Mouse (Mus musculus) neutrophil, adult 5-6 weeks (primary cell): ENCODE data around the gene Nudt16. TPM values are rescaled to one million over a fixed set of nuclear protein-coding genes. Genes with fewer than 3 reads are reported as not detected.
"Not testable (repeated sequence)": the region's sequence is repeated elsewhere in the genome, so short reads cannot be mapped to it uniquely, and the experiment has no call there.

Source experiments
- ATAC-seq: fragments of 151-379, 151-347 bp; 2 replicates; pipeline ENCODE4 v1.8.0; 2017; ENCODE audit warnings: mild to moderate bottlenecking, moderate TSS enrichment; ENCODE audit not compliant: insufficient number of reproducible peaks, poor library complexity, low FRiP score, severe bottlenecking; ENCODE audit errors: extremely low read depth
- total RNA-seq: library from RNA; stranded (forward); fragments of 200-1000 nt; gene quantifications from 2 replicates; pipeline ENCODE4 v1.2.3, GENCODE M21; 2017

The Nudt16 gene
- total RNA-seq: 20.6 and 25.8 TPM in 2 replicates

DNA sequence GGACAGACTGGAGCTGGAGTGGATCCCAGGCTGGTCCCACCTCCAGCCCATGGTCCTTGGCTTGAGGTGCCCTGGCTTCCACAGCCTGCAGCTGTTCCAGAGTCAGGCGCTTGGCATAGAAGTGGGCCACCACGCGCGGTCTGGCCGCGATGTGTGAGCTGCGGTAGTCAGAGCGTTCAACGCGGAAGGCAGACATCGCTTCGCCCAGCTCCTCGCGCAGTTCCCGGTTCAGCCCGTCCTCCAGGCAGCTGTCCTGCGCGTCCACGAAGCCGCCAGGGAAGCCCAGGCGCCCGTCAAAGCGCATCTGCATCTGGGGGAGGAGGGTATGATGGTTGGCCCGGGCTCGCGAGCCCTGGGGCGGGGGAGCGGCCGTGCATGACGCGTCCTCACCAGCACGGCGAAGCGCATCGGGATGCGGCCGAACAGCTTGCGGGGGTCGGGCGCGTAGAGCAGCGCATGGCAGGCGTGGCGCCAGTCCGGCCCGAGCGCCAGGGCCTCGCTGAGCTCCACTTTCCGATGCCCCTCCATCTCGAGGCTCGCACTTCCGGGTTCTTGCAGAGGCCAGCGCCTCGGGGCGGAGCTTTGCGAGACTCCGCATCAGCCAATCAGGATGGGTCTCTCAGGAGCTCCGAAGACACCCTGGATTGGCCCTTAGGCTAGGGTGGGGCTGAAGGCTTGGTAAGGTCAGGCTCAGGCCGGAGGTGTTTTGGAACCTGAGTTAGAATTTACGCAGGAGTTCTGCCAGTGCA lies at the start of gene Nudt16:
Gene Nudt16 (minus strand): TSS at position 572 of the 749 bp plus-strand sequence.
- peak; percentile 94 for ATAC-seq

GRCm38 (mm10) chr9:105144992-105145391 lies 13.4 kb upstream of the Nudt16 start, which contains the start of gene 1700080E11Rik:
TSS of gene 1700080E11Rik (minus strand) at chr9:105145092.
- ATAC-seq: no peak

- ATAC-seq: no peak
Measured at GRCm38 (mm10) chr9:105139204-105139603, 7.6 kb upstream of the Nudt16 start.

- no peak for ATAC-seq
Measured at GRCm38 (mm10) chr9:105136404-105136803, 4.8 kb upstream of the Nudt16 start.

- no peak for ATAC-seq
Measured at GRCm38 (mm10) chr9:105134536-105134935, 2.9 kb upstream of the Nudt16 start.

DNA sequence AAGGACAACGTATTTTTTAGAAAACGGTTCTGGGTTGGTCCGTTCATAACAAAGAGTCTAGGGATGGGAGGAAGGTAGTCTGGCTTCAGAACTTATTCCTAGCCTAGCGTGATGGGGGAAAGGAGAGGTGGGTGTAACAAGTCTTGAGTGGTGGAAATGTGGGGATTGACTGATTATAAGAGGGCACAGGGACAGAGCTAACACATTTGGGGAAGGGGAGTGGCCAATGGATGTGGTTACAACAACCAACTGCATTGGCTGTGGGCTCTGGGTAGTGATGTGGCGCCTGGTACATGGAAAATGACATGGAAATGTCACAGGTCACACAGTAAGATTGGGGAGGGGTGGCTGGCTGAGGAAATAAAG lies 361 bp upstream of the Nudt16 start:
- ATAC-seq: peak; percentile 39; the same call in 1 of the 2 replicates

GRCm38 (mm10) chr9:105130331-105130730 lies 1.3 kb downstream of the Nudt16 start:
- ATAC-seq: no peak

DNA sequence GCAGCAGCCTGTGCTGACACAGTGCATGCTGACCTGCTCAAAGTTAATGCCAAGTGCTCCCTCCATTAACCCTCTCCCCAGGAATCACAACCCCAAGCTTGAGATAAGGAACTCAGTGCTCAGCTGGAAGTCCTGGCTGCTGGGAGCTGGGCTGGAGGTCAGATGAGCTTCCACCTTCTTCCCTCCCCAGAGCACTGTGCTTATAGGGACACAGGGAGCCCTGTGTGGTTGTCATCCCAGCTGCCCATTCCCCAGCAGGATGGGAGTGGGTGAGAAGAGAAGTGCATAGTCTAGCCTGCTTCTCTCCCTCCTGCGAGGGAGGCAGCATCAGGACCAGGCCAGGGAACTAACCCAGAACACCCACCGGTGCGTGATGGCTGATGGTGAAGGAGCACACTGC lies 6.4 kb downstream of the Nudt16 start:
- not testable (repeated sequence) for ATAC-seq

- no peak for ATAC-seq
Measured at GRCm38 (mm10) chr9:105103893-105104292, 27.7 kb downstream of the Nudt16 start.

DNA sequence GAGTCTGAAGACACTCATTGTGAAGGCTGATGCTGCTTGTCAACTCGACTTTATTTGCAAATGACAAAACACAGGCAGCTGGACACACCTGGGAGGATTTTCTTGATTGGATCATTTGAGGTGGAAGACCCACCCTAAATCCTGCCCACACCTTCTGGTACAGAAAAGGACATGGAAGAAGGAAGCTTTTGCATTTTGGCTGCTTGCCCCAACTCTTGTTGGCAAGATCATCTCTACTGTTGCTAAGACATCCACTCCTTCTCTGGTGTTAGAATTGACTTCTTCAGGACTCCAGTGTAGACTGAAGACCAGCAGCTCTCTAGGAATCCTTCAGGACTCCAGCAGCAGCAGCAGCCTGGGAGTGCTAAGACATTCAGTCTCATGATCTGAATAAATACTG lies 29.7 kb downstream of the Nudt16 start:
- no peak for ATAC-seq

DNA sequence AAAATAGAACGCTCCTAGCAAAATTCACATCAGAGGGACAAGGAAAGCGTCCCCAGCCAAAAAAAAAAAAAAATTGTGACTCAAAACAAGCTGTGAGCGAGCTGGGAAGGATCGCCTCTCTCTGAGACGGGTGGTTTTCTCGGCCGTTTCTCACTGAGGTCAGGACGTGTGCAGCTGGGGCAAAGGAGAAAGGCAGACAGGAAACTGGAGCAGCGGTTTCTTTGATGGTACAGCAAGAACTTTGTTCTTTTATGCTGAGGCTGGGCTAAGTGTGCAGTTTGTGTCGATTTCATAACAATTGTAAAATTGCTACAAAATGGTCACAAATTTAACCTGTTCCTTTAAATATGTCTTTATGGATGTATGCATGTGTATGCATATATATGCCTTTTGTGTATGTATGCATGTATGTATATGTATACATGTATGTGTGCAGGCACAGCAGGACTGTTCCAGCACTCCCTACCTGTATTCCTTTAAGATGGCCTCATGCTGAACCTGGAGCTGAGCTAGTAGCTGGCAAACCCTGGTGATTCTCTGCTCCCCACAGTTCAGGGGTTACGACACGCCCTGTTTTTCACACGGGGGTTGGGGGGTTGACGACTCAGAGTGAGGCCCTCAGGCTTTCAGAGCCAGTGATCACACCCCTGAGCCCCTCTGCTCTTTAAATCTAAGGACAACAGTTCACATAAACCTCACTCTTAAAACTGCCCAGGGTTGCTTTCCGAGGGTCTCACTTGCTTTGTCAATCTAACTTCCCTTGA lies 30.6 kb downstream of the Nudt16 start:
- ATAC-seq: 0 out of 2 replicates have a peak, but pooled peaks have one; percentile 13

- no peak for ATAC-seq
Measured at GRCm38 (mm10) chr9:105080246-105080645, 51.4 kb downstream of the Nudt16 start.

Other genes starting within 250 kb of the Nudt16 start
- gene Mrpl3, start 78.6 kb downstream of the Nudt16 start, total RNA-seq: 30.0 and 34.1 TPM in 2 replicates
- gene 1700080E11Rik, start 13.3 kb upstream of the Nudt16 start, total RNA-seq: not detected in 2 replicates